Mouse (Mus musculus): ENCODE data around the gene Por.

DNA sequence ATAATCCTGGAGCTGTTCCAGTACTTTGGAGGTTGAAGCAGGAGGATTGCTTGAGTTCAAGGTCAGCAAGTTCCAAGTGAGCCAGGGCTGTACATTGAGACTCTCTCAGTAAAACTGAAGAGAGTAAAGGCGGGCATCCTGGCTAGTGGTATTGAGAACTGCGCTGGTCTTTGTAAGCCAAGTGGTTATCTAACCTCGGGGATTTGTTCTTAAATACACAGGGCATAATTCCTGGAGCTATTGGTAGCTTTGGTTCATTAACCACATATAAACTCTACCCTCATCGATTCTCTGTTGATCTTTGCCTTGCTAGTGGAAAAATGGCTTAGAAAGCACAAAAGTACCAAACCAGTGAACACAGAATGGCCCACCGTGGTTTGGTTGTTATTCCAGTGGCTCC is 20.6 kb downstream of the Por start:
- TF ChIP-seq CTCF (IDR thresholded peaks at IDR 0.05) (no peak), POLR2A (IDR thresholded peaks at IDR 0.05; ENCODE audit: insufficient read depth, low read depth, low read length) (no peak)
